Mouse (Mus musculus) heart, postnatal 0 days (tissue): ENCODE data around the gene Zeb2.

Experiments
- CTCF ChIP-seq: IDR thresholded peaks from 2 replicates; pipeline ENCODE4 v1.5.1; 2016; ENCODE audit warnings: antibody characterized with exemption, control low read depth, low read depth
- EP300 ChIP-seq: IDR thresholded peaks from 2 replicates; pipeline ENCODE4 v1.6.1; 2016; ENCODE audit warnings: antibody characterized with exemption, low read depth

GRCm38 (mm10) chr2:45100017-45100416 lies 17.2 kb downstream of the Zeb2 start:
- TF ChIP-seq CTCF: no peak
- no peak for TF ChIP-seq EP300
